Mouse (Mus musculus) ES-Bruce4 (cell line): ENCODE data around the gene Agbl4.

ENCODE experiments used
- CTCF ChIP-seq: IDR thresholded peaks from one replicate; pipeline ENCODE4 v1.8.1; 2011; ENCODE audit warnings: low read depth, low read length
- EP300 ChIP-seq: IDR thresholded peaks from 2 replicates; pipeline ENCODE4 v1.6.1; 2011; ENCODE audit warnings: low read depth, low read length; ENCODE audit not compliant: insufficient read depth

- TF ChIP-seq CTCF (no peak), EP300 (no peak)
Measured at GRCm38 (mm10) chr4:111441709-111442108, 1044.2 kb downstream of the Agbl4 start.
